Mouse (Mus musculus) hindbrain, embryonic 16.5 days (tissue): ENCODE data around the gene Zfp358. TPM values are rescaled to one million over a fixed set of nuclear protein-coding genes. Genes with fewer than 3 reads are reported as not detected.

Experiments
- ATAC-seq: fragments of 200-750 bp; cut with Nextera tagmentation; 2 replicates; pipeline ENCODE4 v1.8.0; 2017; ENCODE audit warnings: moderate TSS enrichment, moderate library complexity
- H3K27ac ChIP-seq: fragments of 300-500 bp; sonication (generic); 2 replicates; pipeline ENCODE4 v1.5.1; 2014; ENCODE audit warnings: low read depth, mild to moderate bottlenecking, control low read depth, low read length, moderate library complexity
- H3K27me3 ChIP-seq: fragments of 300-500 bp; sonication (generic); replicated peaks from 2 replicates; pipeline ENCODE4 v1.6.1; 2014; ENCODE audit warnings: low read length; ENCODE audit not compliant: control insufficient read depth, insufficient read depth
- H3K36me3 ChIP-seq: fragments of 300-500 bp; sonication (generic); 2 replicates; pipeline ENCODE4 v1.6.1; 2014; ENCODE audit warnings: mild to moderate bottlenecking, low read length, moderate library complexity, mixed read lengths; ENCODE audit not compliant: control insufficient read depth, insufficient read depth
- H3K4me1 ChIP-seq: fragments of 300-500 bp; sonication (generic); 2 replicates; pipeline ENCODE4 v1.6.1; 2014; ENCODE audit warnings: low read depth, low read length; ENCODE audit not compliant: control insufficient read depth, insufficient read depth
- H3K4me2 ChIP-seq: fragments of 300-500 bp; sonication (generic); 2 replicates; pipeline ENCODE4 v1.6.1; 2014; ENCODE audit warnings: mild to moderate bottlenecking, low read length, control low read depth, moderate library complexity
- H3K4me3 ChIP-seq: fragments of 300-500 bp; sonication (generic); 2 replicates; pipeline ENCODE4 v1.5.1; 2014; ENCODE audit warnings: mild to moderate bottlenecking, low read length, control low read depth, moderate library complexity
- H3K9ac ChIP-seq: fragments of 300-500 bp; sonication (generic); 2 replicates; pipeline ENCODE4 v1.6.1; 2014; ENCODE audit warnings: low read depth, mild to moderate bottlenecking, control low read depth, low read length, moderate library complexity
- H3K9me3 ChIP-seq: fragments of 300-500 bp; sonication (generic); 2 replicates; pipeline ENCODE4 v1.6.1; 2014; ENCODE audit warnings: mild to moderate bottlenecking, low read length, moderate library complexity; ENCODE audit not compliant: control insufficient read depth
- WGBS: fragments of 180-500 bp; shearing (Covaris S2); extraction: QIAGEN DNeasy Blood & Tissue Kit; methylation state at CpG from one replicate; pipeline ENCODE4 v1.1.7; 2014; 5-methylcytosine and 5-hydroxymethylcytosine counted together
- polyA plus RNA-seq: library from polyadenylated mRNA; unstranded; fragments of >200 nt; fragmentation: Nextera tagmentation; extraction: Ambion mirVana; gene quantifications from 2 replicates; pipeline ENCODE4 v1.2.1, GENCODE M21; 2015

The Zfp358 gene
- polyA plus RNA-seq, 1 experiment from 2014 or later = 55.3 TPM

GRCm38 (mm10) chr8:3536940-3537339 lies 44.0 kb downstream of the Zfp358 start:
- H3K9ac ChIP-seq = no peak overlapping the region
- H3K4me3 ChIP-seq = no peak overlapping the region
- H3K27me3 ChIP-seq = no peaks in the 10 kb centered on the region
- no peak for ATAC-seq
- H3K4me1 ChIP-seq = no peaks in the 10 kb centered on the region
- WGBS = 94% methylated on average over 9 of the region's 9 CpGs
- H3K9me3 ChIP-seq = no peaks in the 10 kb centered on the region
- H3K36me3 ChIP-seq = peaks cover 42% of the 10 kb centered on the region
- H3K27ac ChIP-seq = no peak overlapping the region
- H3K4me2 ChIP-seq = no peak overlapping the region

GRCm38 (mm10) chr8:3537666-3538065 lies 44.7 kb downstream of the Zfp358 start:
- ATAC-seq = no peak
- H3K4me2 ChIP-seq = no peak overlapping the region
- no peak overlapping the region for H3K9ac ChIP-seq
- H3K36me3 ChIP-seq = peaks cover 41% of the 10 kb centered on the region
- WGBS = 95% methylated on average over 26 of the region's 26 CpGs
- H3K4me3 ChIP-seq = no peak overlapping the region
- no peaks in the 10 kb centered on the region for H3K27me3 ChIP-seq
- H3K4me1 ChIP-seq = no peaks in the 10 kb centered on the region
- H3K9me3 ChIP-seq = no peaks in the 10 kb centered on the region
- H3K27ac ChIP-seq = no peak overlapping the region

DNA sequence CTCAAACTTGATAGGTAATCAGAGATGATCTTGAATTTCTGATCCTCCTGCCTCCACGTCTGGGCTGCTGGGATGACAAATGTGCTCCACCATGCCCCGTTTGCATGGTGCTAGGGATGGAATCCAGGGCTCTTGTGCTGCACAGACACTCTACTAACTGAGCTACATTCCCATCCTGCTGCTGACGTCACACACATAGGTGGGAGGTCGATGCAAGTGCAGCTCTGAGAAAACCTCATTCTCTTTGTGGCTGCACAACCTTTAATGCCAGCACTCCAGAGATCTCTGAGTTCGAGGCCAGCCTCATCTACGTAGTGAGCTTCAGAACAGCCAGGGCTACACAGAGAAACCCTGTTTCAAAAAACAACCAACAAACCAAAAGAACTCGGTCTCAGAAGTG lies 46.2 kb downstream of the Zfp358 start:
- no peaks in the 10 kb centered on the region for H3K27me3 ChIP-seq
- no peak for ATAC-seq
- 84% methylated on average over 7 of the region's 7 CpGs for WGBS
- H3K4me1 ChIP-seq = no peaks in the 10 kb centered on the region
- H3K27ac ChIP-seq = no peak overlapping the region
- peaks cover 52% of the 10 kb centered on the region for H3K36me3 ChIP-seq
- no peaks in the 10 kb centered on the region for H3K9me3 ChIP-seq
- H3K9ac ChIP-seq = no peak overlapping the region
- H3K4me2 ChIP-seq = no peak overlapping the region
- H3K4me3 ChIP-seq = no peak overlapping the region

DNA sequence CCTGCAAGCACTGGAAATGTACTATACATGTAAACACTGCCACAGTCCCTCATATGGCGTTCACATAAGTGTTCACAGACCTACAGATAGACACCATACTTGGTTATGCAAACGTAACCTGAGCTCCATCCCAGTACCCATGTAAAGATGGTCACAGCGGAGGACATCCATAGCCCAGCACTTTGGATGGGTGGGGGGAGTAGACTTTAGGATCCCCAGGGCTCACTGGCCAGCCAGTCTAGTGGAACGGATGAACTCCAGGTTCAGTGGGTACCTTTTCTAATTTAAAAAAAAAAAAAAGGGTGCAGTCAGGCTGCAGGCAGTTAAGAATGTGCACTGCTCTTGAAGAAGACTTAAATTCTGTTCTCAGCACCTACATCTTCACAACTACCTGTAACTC lies 47.1 kb downstream of the Zfp358 start:
- Histone ChIP-seq H3K4me3 (no peak overlapping the region), H3K36me3 (peaks cover 61% of the 10 kb centered on the region), H3K27ac (no peak overlapping the region), H3K4me1 (no peaks in the 10 kb centered on the region), H3K9ac (no peak overlapping the region), H3K27me3 (no peaks in the 10 kb centered on the region), H3K9me3 (no peaks in the 10 kb centered on the region), H3K4me2 (no peak overlapping the region)
- no peak for ATAC-seq
- 94% methylated on average over 4 of the region's 4 CpGs for WGBS

DNA sequence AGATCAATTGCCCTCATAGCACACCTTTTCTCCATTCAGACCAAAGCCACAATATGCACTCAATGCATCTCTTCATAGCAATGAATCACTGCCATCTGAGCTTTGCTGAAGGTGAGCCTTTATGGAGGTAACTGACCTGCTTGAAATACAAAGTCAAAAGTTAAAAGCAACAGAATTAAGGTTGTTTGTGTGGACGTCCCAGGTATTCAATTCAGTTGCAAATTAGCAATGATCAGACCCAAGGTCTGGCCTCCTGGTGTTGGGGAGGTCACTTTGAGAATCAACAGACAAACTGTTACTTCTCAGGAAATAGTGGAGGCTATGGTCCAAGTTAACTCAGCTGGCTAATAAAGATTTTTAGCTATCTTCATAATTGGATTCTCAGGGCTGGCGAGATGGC lies 53.6 kb downstream of the Zfp358 start:
- Histone ChIP-seq H3K9me3 (no peaks in the 10 kb centered on the region), H3K27ac (no peak overlapping the region), H3K4me3 (no peak overlapping the region), H3K9ac (no peak overlapping the region), H3K27me3 (no peaks in the 10 kb centered on the region), H3K36me3 (peaks cover 32% of the 10 kb centered on the region), H3K4me1 (no peaks in the 10 kb centered on the region), H3K4me2 (no peak overlapping the region)
- 93% methylated on average over 2 of the region's 2 CpGs for WGBS
- no peak for ATAC-seq

Other genes starting within 250 kb of the Zfp358 start
- gene Insr, start 213.5 kb upstream of the Zfp358 start, polyA plus RNA-seq = 51.2 and 53.4 TPM in 2 replicates
- gene A430078G23Rik, start 139.7 kb upstream of the Zfp358 start, polyA plus RNA-seq = not detected in 2 replicates
- gene Arhgef18, start 100.1 kb upstream of the Zfp358 start, polyA plus RNA-seq = 11.5 and 11.7 TPM in 2 replicates
- gene Pex11g, start 25.5 kb upstream of the Zfp358 start, polyA plus RNA-seq = 4.2 and 4.3 TPM in 2 replicates
- gene Tex45, start 22.3 kb upstream of the Zfp358 start, polyA plus RNA-seq = 0.39 and 0.60 TPM in 2 replicates
- gene Mcoln1, start 7.3 kb downstream of the Zfp358 start, polyA plus RNA-seq = 113 and 119 TPM in 2 replicates
- 43.1 and 52.0 TPM in 2 replicates for gene Pnpla6, start 22.2 kb downstream of the Zfp358 start, polyA plus RNA-seq
- gene C330021F23Rik, start 74.9 kb downstream of the Zfp358 start, polyA plus RNA-seq = 0.36 and 0.39 TPM in 2 replicates
- gene Camsap3, start 94.2 kb downstream of the Zfp358 start, polyA plus RNA-seq = 42.3 and 47.8 TPM in 2 replicates
- 46.7 and 51.4 TPM in 2 replicates for gene Xab2, start 128.2 kb downstream of the Zfp358 start, polyA plus RNA-seq
- 65.3 and 73.2 TPM in 2 replicates for gene Pet100, start 128.4 kb downstream of the Zfp358 start, polyA plus RNA-seq
- 24.9 and 30.6 TPM in 2 replicates for gene Pcp2, start 132.4 kb downstream of the Zfp358 start, polyA plus RNA-seq
- gene Stxbp2, start 137.8 kb downstream of the Zfp358 start, polyA plus RNA-seq = 39.3 and 42.5 TPM in 2 replicates
- gene Retn, start 162.6 kb downstream of the Zfp358 start, polyA plus RNA-seq = 0.34 and 0.67 TPM in 2 replicates
- gene Mcemp1, start 172.6 kb downstream of the Zfp358 start, polyA plus RNA-seq = 0.14 and 0.24 TPM in 2 replicates
- 20.9 and 21.7 TPM in 2 replicates for gene Fcor, start 179.2 kb downstream of the Zfp358 start, polyA plus RNA-seq
- 64.0 and 69.2 TPM in 2 replicates for gene Trappc5, start 183.2 kb downstream of the Zfp358 start, polyA plus RNA-seq
- gene Fcer2a, start 201.0 kb downstream of the Zfp358 start, polyA plus RNA-seq = 0.41 and 0.45 TPM in 2 replicates
- gene Clec4g, start 227.5 kb downstream of the Zfp358 start, polyA plus RNA-seq = not detected in 2 replicates